Mouse (Mus musculus) stomach, postnatal 0 days (tissue): ENCODE data around the gene Ropn1.

Experiments used
- CTCF ChIP-seq: IDR thresholded peaks from 2 replicates; pipeline ENCODE4 v1.5.1; 2016; ENCODE audit warnings: antibody characterized with exemption, low read depth, mild to moderate bottlenecking, moderate library complexity
- EP300 ChIP-seq: optimal IDR thresholded peaks from 2 replicates; pipeline ENCODE3; 2016; ENCODE audit warnings: antibody characterized with exemption

DNA sequence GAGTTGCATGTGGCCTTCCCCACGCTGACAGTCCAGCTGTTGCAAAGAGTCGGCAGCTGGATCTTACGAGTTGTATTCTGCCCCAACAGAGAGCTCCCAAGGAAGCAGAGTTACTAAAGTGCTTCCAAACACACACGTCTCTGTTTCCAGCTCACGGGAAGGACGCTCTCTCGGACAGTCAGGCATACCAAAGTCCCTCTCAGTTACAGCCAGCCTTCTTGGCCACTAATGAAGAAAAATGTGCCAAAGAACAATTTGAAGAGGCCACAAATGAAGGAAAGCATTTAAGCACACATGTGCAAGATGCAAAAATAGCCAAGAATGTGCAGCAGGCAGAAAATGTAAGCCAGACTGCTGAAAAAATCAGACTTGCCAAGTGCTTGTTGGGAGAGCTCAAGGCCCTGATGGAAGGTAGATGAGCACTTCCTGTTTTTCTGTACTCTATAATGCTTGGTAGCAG, 56.8 kb downstream of the Ropn1 start:
- TF ChIP-seq CTCF (no peak), EP300 (peak; percentile 11)
